Mouse (Mus musculus): ENCODE measurements around the gene Ube2g2. TPM values are rescaled to one million over a fixed set of nuclear protein-coding genes. Genes with fewer than 3 reads are reported as not detected.

Ube2g2 gene
- polyA plus RNA-seq, 1 experiment from 2014 or later = 40.4 TPM

DNA sequence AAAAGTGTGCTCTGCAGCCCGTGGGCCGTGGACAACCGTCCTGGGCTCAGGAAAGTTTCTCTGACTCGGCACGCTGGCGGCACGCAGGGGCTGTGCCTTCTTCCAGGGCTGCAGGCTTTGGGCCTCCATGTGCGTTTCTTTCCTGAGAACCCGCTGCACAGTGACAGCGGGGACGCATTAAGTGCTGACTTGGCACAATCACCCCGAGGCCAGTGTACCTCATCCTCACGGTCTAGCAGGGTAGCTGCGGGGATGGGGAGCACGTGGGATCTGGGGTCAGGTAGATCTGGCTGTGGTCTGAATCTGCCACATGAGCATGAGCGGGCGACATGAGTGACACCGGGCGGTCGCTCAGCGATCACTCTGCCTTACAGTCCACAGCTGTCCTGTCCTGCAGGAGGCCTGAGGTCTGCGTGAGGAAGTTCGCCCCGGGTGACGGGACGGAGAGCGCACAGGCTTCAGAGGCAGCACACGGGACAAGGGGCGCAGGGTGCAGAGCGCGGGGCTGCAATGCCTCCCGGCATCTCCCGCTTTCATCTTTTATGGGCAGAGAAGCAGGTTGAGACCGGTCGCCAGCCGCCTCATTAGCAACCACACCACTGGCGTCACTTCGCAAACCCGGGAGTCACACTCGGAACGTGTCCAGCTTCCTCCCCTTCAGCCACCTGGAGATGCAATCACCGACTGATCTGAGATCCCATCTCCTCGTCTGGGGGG is 42.0 kb downstream of the Ube2g2 start:
- H3K27me3 ChIP-seq (ENCODE audit: insufficient read depth, low read length) = no peaks in the 10 kb centered on the region
- H3K4me3 ChIP-seq (ENCODE audit: low read depth, low read length) = no peak overlapping the region
- 41% methylated on average over 43 of the region's 43 CpGs for WGBS (ENCODE audit: insufficient replicate concordance)
- ATAC-seq = no peak
- H3K9me3 ChIP-seq (ENCODE audit: low read length) = no peaks in the 10 kb centered on the region
- TF ChIP-seq EP300 (IDR thresholded peaks at IDR 0.05; ENCODE audit: low read depth) = no peak
- TF ChIP-seq CTCF (IDR thresholded peaks at IDR 0.05; ENCODE audit: low read depth) = no peak
- H3K4me1 ChIP-seq (ENCODE audit: insufficient read depth) = no peaks in the 10 kb centered on the region
- no peak overlapping the region for H3K4me2 ChIP-seq (ENCODE audit: low read depth, low read length)
- DNase-seq = no peak
- H3K9ac ChIP-seq (replicated peaks) = no peak overlapping the region
- no peaks in the 10 kb centered on the region for H3K36me3 ChIP-seq (replicated peaks; ENCODE audit: insufficient read depth, low read length)
- no peak overlapping the region for H3K27ac ChIP-seq (ENCODE audit: low read depth)

DNA sequence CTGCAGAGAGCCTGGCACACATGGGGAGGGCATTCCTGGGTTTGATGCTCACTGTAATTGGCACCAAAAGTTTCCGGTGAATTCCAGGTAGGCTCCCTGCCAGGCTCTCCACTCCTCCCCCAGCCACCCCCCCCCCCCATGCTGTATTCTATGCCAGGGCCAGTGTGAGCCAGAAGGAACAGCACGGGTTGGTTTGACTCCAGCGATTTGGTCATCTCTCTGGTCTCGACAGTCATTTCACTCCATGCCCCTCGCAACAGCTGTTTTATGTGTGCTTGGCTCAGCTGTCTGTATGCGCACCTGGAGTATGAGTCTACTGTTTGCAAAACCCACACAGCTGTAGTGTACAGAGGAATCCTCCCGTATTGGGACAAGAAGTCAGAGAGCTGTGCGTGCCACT is 44.3 kb downstream of the Ube2g2 start:
- WGBS (ENCODE audit: insufficient replicate concordance) = 72% methylated on average over 8 of the region's 8 CpGs
- no peak for DNase-seq
- no peaks in the 10 kb centered on the region for H3K36me3 ChIP-seq (replicated peaks; ENCODE audit: insufficient read depth, low read length)
- H3K9ac ChIP-seq (replicated peaks) = no peak overlapping the region
- ATAC-seq = no peak
- H3K9me3 ChIP-seq (ENCODE audit: low read length) = no peaks in the 10 kb centered on the region
- H3K4me2 ChIP-seq (ENCODE audit: low read depth, low read length) = no peak overlapping the region
- no peaks in the 10 kb centered on the region for H3K4me1 ChIP-seq (ENCODE audit: insufficient read depth)
- no peak overlapping the region for H3K4me3 ChIP-seq (ENCODE audit: low read depth, low read length)
- no peaks in the 10 kb centered on the region for H3K27me3 ChIP-seq (ENCODE audit: insufficient read depth, low read length)
- TF ChIP-seq CTCF (IDR thresholded peaks at IDR 0.05; ENCODE audit: low read depth) = no peak
- no peak for TF ChIP-seq EP300 (IDR thresholded peaks at IDR 0.05; ENCODE audit: low read depth)
- H3K27ac ChIP-seq (ENCODE audit: low read depth) = no peak overlapping the region

DNA sequence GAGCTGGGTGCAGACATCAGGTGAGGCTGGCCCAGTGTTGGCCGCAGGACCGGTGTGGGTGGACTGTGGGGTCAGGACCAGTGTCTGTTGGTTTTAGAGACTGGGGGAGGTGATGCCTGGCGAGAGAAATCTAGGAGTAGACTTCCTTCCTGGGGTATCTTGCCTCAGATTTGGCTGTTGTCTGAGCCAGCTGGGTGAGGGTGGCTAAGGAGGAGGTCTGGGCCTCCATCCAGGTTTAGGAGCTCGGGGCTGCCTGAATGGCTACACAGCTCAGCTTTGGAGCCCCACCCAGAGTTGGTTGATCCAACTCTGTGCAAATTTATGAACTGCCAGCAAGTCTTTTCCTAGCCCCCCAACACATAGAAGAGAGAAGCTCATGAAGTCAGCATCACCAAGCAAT is 45.3 kb downstream of the Ube2g2 start:
- Histone ChIP-seq H3K4me1 (ENCODE audit: insufficient read depth) (no peaks in the 10 kb centered on the region), H3K4me3 (ENCODE audit: low read depth, low read length) (no peak overlapping the region), H3K9me3 (ENCODE audit: low read length) (no peaks in the 10 kb centered on the region), H3K27me3 (ENCODE audit: insufficient read depth, low read length) (no peaks in the 10 kb centered on the region), H3K9ac (replicated peaks) (no peak overlapping the region), H3K36me3 (replicated peaks; ENCODE audit: insufficient read depth, low read length) (no peaks in the 10 kb centered on the region), H3K27ac (ENCODE audit: low read depth) (no peak overlapping the region), H3K4me2 (ENCODE audit: low read depth, low read length) (no peak overlapping the region)
- no peak for TF ChIP-seq CTCF (IDR thresholded peaks at IDR 0.05; ENCODE audit: low read depth)
- TF ChIP-seq EP300 (IDR thresholded peaks at IDR 0.05; ENCODE audit: low read depth) = no peak
- ATAC-seq (no peak), DNase-seq (no peak)
- 62% methylated on average over 4 of the region's 4 CpGs for WGBS (ENCODE audit: insufficient replicate concordance)

DNA sequence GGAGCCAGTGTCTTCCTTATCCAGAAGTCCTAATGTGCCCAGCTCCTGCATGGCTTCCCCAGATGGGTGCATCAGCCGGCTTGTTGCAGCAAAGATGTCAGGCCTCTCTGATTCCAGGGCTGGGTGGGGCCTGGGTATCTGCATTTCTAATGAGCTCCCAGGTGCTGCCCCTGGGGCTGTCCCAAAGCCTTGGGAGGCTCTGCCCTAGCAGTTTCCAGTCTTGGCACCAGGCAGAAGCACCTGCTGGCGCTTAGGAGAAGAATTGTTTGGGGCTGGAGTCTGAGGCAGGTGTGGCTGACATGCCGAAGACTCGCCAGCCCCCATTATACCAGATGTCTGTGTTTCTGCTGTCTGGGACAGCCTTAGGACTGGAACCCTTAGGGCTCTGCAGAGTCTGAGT is 48.6 kb downstream of the Ube2g2 start:
- Histone ChIP-seq H3K4me1 (ENCODE audit: insufficient read depth) (no peaks in the 10 kb centered on the region), H3K9me3 (ENCODE audit: low read length) (no peaks in the 10 kb centered on the region), H3K4me2 (ENCODE audit: low read depth, low read length) (no peak overlapping the region), H3K9ac (replicated peaks) (no peak overlapping the region), H3K4me3 (ENCODE audit: low read depth, low read length) (no peak overlapping the region), H3K27ac (ENCODE audit: low read depth) (no peak overlapping the region), H3K36me3 (replicated peaks; ENCODE audit: insufficient read depth, low read length) (no peaks in the 10 kb centered on the region), H3K27me3 (ENCODE audit: insufficient read depth, low read length) (no peaks in the 10 kb centered on the region)
- DNase-seq (no peak), ATAC-seq (no peak)
- WGBS (ENCODE audit: insufficient replicate concordance) = 83% methylated on average over 4 of the region's 4 CpGs
- no peak for TF ChIP-seq EP300 (IDR thresholded peaks at IDR 0.05; ENCODE audit: low read depth)
- TF ChIP-seq CTCF (IDR thresholded peaks at IDR 0.05; ENCODE audit: low read depth) = no peak

DNA sequence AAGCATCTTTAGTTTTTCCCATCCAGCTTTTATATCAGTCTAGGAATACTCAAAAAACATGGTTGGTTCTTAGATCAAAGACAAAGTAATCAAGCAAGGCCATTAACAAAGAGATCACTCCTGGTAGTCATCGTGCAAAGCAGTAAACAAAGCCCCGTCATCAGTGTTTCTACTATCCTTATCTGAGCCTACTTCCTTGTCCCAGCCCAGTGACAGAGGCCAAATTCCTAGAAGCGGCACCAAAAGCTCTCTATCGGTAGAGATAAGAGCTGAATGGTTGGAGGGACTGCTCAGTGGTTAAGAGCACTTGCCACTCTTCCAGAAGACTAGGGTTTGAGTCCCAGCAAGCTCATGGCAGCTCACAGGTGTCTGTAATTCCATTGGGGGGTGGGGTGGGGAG is 49.4 kb downstream of the Ube2g2 start:
- Histone ChIP-seq H3K9me3 (ENCODE audit: low read length) (no peaks in the 10 kb centered on the region), H3K4me1 (ENCODE audit: insufficient read depth) (no peaks in the 10 kb centered on the region), H3K9ac (replicated peaks) (no peak overlapping the region), H3K4me3 (ENCODE audit: low read depth, low read length) (no peak overlapping the region), H3K27me3 (ENCODE audit: insufficient read depth, low read length) (peaks cover 4% of the 10 kb centered on the region; the same call in 1 of the 2 replicates), H3K4me2 (ENCODE audit: low read depth, low read length) (no peak overlapping the region), H3K36me3 (replicated peaks; ENCODE audit: insufficient read depth, low read length) (no peaks in the 10 kb centered on the region), H3K27ac (ENCODE audit: low read depth) (no peak overlapping the region)
- ATAC-seq (peak; percentile 77), DNase-seq (no peak)
- WGBS (ENCODE audit: insufficient replicate concordance) = 21% methylated on average over 4 of the region's 4 CpGs
- TF ChIP-seq CTCF (IDR thresholded peaks at IDR 0.05; ENCODE audit: low read depth) (no peak), EP300 (IDR thresholded peaks at IDR 0.05; ENCODE audit: low read depth) (peak; percentile 61)

DNA sequence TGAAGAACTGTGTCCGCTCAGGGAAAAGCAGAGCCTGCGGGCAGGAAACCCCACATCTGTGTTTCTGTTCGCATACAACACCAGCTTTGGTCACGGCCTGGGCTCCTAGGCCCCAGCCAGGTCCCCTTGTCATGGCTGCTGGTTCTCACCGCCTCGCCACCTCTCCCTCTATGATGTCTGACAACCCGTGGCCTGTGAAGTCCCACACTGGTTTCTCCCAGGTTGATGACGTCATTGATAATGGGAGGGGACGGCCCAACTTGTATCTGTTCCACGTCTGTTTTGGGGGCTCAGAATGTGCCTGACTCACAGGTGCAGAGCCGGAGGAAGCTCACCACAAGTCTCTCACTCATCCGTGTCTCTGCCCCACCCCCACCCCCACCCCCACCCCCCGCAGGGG is 51.7 kb downstream of the Ube2g2 start:
- peaks cover 24% of the 10 kb centered on the region for H3K27me3 ChIP-seq (ENCODE audit: insufficient read depth, low read length)
- ATAC-seq = peak; percentile 29

More for the DNA sequence above, 51.7 kb downstream of the Ube2g2 start:
- WGBS (ENCODE audit: insufficient replicate concordance) = 53% methylated on average over 13 of the region's 13 CpGs
- Histone ChIP-seq H3K4me1 (ENCODE audit: insufficient read depth) (no peaks in the 10 kb centered on the region; the same call in 1 of the 2 replicates), H3K4me2 (ENCODE audit: low read depth, low read length) (no peak overlapping the region), H3K4me3 (ENCODE audit: low read depth, low read length) (no peak overlapping the region), H3K36me3 (replicated peaks; ENCODE audit: insufficient read depth, low read length) (no peaks in the 10 kb centered on the region), H3K9me3 (ENCODE audit: low read length) (no peaks in the 10 kb centered on the region), H3K27ac (ENCODE audit: low read depth) (no peak overlapping the region), H3K9ac (replicated peaks) (no peak overlapping the region)
- no peak for TF ChIP-seq CTCF (IDR thresholded peaks at IDR 0.05; ENCODE audit: low read depth)
- TF ChIP-seq EP300 (IDR thresholded peaks at IDR 0.05; ENCODE audit: low read depth) = no peak
- DNase-seq = no peak
